Mouse (Mus musculus) embryonic facial prominence, embryonic 11.5 days (tissue): ENCODE measurements around the gene Mamld1. TPM values are rescaled to one million over a fixed set of nuclear protein-coding genes. Genes with fewer than 3 reads are reported as not detected.
"Not testable (repeated sequence)": the region's sequence is repeated elsewhere in the genome, so short reads cannot be mapped to it uniquely, and the experiment has no call there.

Experiments used
- ATAC-seq: fragments of 200-750 bp; cut with Nextera tagmentation; replicated peaks from 2 replicates; pipeline ENCODE4 v1.8.0; 2017; ENCODE audit warnings: low read depth; ENCODE audit not compliant: insufficient number of reproducible peaks, low FRiP score, low TSS enrichment
- DNase-seq: peaks from one replicate; pipeline ENCODE4 v3.0.0-alpha.2; 2015; ENCODE audit warnings: low spot score
- H3K27ac ChIP-seq: fragments of 300-500 bp; sonication (generic); replicated peaks from 2 replicates; pipeline ENCODE4 v1.5.1; 2014; ENCODE audit warnings: mild to moderate bottlenecking, low read depth, low read length, control low read depth
- H3K27me3 ChIP-seq: fragments of 300-500 bp; sonication (generic); 2 replicates; pipeline ENCODE4 v1.6.1; 2014; ENCODE audit warnings: mild to moderate bottlenecking, low read length, moderate library complexity, mixed read lengths; ENCODE audit not compliant: control insufficient read depth, insufficient read depth
- H3K36me3 ChIP-seq: fragments of 300-500 bp; sonication (generic); replicated peaks from 2 replicates; pipeline ENCODE4 v1.6.1; 2014; ENCODE audit warnings: low read depth, mild to moderate bottlenecking, low read length, moderate library complexity, mixed read lengths; ENCODE audit not compliant: control insufficient read depth, insufficient read depth
- H3K4me1 ChIP-seq: fragments of 300-500 bp; sonication (generic); 2 replicates; pipeline ENCODE4 v1.6.1; 2014; ENCODE audit warnings: low read length, mixed read lengths; ENCODE audit not compliant: control insufficient read depth, insufficient read depth
- H3K4me2 ChIP-seq: fragments of 300-500 bp; sonication (generic); 2 replicates; pipeline ENCODE4 v1.6.1; 2014; ENCODE audit warnings: low read depth, mild to moderate bottlenecking, control low read depth, low read length, moderate library complexity
- H3K4me3 ChIP-seq: fragments of 300-500 bp; sonication (generic); 2 replicates; pipeline ENCODE4 v1.5.1; 2014; ENCODE audit warnings: low read depth, low read length, control low read depth
- H3K9ac ChIP-seq: fragments of 300-500 bp; sonication (generic); replicated peaks from 2 replicates; pipeline ENCODE4 v1.6.1; 2014; ENCODE audit warnings: mild to moderate bottlenecking, control low read depth, low read length
- H3K9me3 ChIP-seq: fragments of 300-500 bp; sonication (generic); replicated peaks from 2 replicates; pipeline ENCODE4 v1.6.1; 2016; ENCODE audit warnings: mild to moderate bottlenecking, low read length, inconsistent platforms, mixed read lengths; ENCODE audit not compliant: control insufficient read depth
- WGBS: fragments of 180-500 bp; shearing (Covaris S2); extraction: QIAGEN DNeasy Blood & Tissue Kit; methylation state at CpG from one replicate; pipeline ENCODE4 v1.1.7; 2014; 5-methylcytosine and 5-hydroxymethylcytosine counted together
- polyA plus RNA-seq: library from polyadenylated mRNA; unstranded; fragments of >200 nt; fragmentation: Nextera tagmentation; extraction: Ambion mirVana; gene quantifications from 2 replicates; pipeline ENCODE4 v1.2.1, GENCODE M21; 2014

The Mamld1 gene
- 2.7 and 3.3 TPM in 2 replicates for polyA plus RNA-seq

GRCm38 (mm10) chrX:71049864-71050576, at the start of gene Mamld1:
Gene Mamld1, plus strand, starts transcription at chrX:71050256.
- WGBS: 21% methylated on average over 37 of the region's 50 CpGs
- Histone ChIP-seq H3K4me1 (no peaks in the 10 kb centered on the region), H3K4me3 (peak within 1 kb of the TSS; percentile 39), H3K36me3 (no peaks in the 10 kb centered on the region), H3K4me2 (peak within 1 kb of the TSS; percentile 76), H3K27ac (no peak within 1 kb of the TSS), H3K9me3 (no peaks in the 10 kb centered on the region), H3K27me3 (peaks cover 10% of the 10 kb centered on the region), H3K9ac (peak within 1 kb of the TSS; percentile 50)
- peak; percentile 46 for DNase-seq
- 0 out of 2 replicates have a peak, but pooled peaks have one; percentile 58 for ATAC-seq

DNA sequence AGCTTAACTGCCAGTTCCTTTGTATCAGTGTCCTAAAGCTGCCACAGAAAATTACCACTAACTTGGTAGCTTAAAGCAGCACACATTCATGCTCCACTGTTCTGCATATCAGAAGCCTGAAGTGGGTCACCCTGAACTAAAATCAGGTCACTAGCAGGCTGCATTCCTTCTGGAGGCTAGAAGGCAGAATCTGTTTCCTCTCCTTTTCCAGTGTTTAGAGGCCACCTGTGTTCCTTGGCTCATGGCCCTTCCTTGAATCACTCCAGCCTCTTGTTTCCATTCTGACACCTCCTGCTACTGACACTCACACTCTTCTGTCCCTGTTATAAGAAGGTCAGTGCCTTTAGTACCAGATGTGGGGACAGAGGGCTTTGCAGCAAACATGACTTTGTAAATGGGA, 25.3 kb upstream of the Mamld1 start:
- Histone ChIP-seq H3K4me2 (no peak overlapping the region), H3K9me3 (no peaks in the 10 kb centered on the region), H3K27ac (no peak overlapping the region), H3K4me1 (no peaks in the 10 kb centered on the region), H3K27me3 (no peaks in the 10 kb centered on the region), H3K9ac (no peak overlapping the region), H3K36me3 (no peaks in the 10 kb centered on the region), H3K4me3 (no peak overlapping the region)
- DNase-seq (no peak), ATAC-seq (no peak)

- Histone ChIP-seq H3K9ac (no peak overlapping the region), H3K27me3 (no peaks in the 10 kb centered on the region), H3K9me3 (no peaks in the 10 kb centered on the region), H3K27ac (no peak overlapping the region), H3K4me3 (no peak overlapping the region), H3K4me2 (no peak overlapping the region), H3K4me1 (no peaks in the 10 kb centered on the region), H3K36me3 (no peaks in the 10 kb centered on the region)
- DNase-seq (no peak), ATAC-seq (no peak)
- WGBS: 83% methylated on average over 4 of the region's 4 CpGs
Measured at GRCm38 (mm10) chrX:71028007-71028406, 22.0 kb upstream of the Mamld1 start.

DNA sequence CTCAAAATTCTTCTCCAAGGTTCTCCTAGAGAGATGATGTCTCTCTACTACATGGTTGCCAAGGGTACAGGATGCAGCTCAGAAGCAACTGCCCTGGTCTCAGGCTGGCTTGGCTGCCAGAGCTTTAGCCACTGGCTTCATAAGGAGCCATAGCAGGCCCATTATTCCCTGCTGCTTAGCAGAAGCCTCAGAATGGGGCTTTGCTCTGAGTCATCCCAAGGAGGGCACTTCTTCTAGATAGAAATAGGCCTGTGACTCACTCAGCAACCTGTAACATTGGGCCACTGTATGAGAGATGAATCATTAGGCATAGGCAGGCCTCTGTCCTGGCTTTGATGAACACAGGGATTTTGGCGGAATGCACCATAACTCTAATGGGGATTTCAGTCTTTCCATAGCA, 21.1 kb upstream of the Mamld1 start:
- not testable (repeated sequence) for H3K27ac ChIP-seq, H3K27me3 ChIP-seq, H3K4me3 ChIP-seq, ATAC-seq, H3K9ac ChIP-seq, DNase-seq, H3K9me3 ChIP-seq, H3K36me3 ChIP-seq, H3K4me2 ChIP-seq, H3K4me1 ChIP-seq
- 93% methylated on average over 1 of the region's 1 CpGs for WGBS

DNA sequence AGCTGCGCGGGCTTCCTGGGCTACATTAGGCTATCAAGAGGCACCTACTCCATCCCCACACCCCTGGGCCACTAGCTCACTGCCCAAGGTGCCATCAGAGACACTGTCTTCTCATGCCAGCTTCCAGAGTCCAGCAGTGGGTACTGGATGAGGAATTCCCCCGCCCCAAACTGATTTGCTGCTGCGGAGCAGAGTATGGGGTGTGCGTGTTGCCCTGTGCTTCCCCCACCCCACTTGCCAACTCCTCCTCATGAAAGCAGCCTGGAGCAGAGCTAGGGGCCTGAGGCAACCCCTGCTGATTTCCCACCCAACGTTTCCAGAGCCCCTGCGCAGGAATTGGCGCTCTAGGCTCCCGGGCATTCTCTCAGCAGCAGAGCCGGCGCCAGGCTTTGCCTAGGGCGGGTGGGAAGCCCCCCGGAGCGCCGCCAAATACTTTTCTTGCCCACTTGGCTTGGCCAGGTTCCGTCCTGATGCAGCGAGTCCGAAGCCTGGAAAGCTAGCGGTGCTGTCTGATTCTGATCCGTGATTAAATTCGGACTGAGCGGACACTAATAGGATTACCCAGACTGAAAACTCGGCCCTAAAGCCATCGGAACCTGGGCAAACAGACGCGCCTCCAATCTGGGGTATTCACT, 738 bp downstream of the Mamld1 start:
- 22% methylated on average over 26 of the region's 26 CpGs for WGBS
- H3K4me2 ChIP-seq: peak overlapping the region; percentile 76
- no peaks in the 10 kb centered on the region for H3K4me1 ChIP-seq
- H3K4me3 ChIP-seq: peak overlapping the region; percentile 39
- peaks cover 10% of the 10 kb centered on the region for H3K27me3 ChIP-seq
- H3K27ac ChIP-seq: no peak overlapping the region
- H3K36me3 ChIP-seq: no peaks in the 10 kb centered on the region
- no peak for ATAC-seq
- peak overlapping the region; percentile 44 for H3K9ac ChIP-seq
- no peaks in the 10 kb centered on the region for H3K9me3 ChIP-seq
- DNase-seq: peak; percentile 5

- H3K9me3 ChIP-seq: no peaks in the 10 kb centered on the region
- H3K36me3 ChIP-seq: no peaks in the 10 kb centered on the region
- ATAC-seq (peak; percentile 76), DNase-seq (peak; percentile 33)
- peak overlapping the region; percentile 39 for H3K4me3 ChIP-seq
- peaks cover 10% of the 10 kb centered on the region for H3K27me3 ChIP-seq
- no peak overlapping the region for H3K27ac ChIP-seq
- WGBS: 28% methylated on average over 28 of the region's 30 CpGs
- H3K9ac ChIP-seq: peak overlapping the region; percentile 44
- no peaks in the 10 kb centered on the region for H3K4me1 ChIP-seq
- H3K4me2 ChIP-seq: peak overlapping the region; percentile 76
Measured at GRCm38 (mm10) chrX:71051361-71052114, 1.5 kb downstream of the Mamld1 start.

DNA sequence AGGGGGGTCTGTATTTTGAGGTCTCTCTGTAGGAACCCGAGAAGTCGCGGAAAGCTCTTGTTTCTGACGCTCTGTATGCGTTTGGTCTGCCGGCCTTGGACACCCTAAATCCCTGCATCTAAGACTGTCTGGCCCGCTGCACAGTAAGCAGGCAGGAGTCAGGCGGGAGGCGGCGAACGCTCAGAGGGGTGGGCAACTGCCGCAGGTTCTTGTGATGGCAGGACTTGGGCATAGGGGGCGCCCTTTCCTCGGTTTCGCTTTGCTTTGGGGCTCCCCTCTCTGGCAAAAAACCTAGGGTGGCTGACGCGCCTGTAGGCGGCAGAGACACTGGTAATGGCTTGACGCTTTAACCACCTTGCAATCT, 2.0 kb downstream of the Mamld1 start:
- Histone ChIP-seq H3K27me3 (peaks cover 10% of the 10 kb centered on the region), H3K4me3 (peak overlapping the region; percentile 39), H3K27ac (no peak overlapping the region), H3K36me3 (no peaks in the 10 kb centered on the region), H3K9me3 (no peaks in the 10 kb centered on the region), H3K9ac (peak overlapping the region; percentile 34; the same call in 1 of the 2 replicates), H3K4me1 (no peaks in the 10 kb centered on the region), H3K4me2 (peak overlapping the region; percentile 76)
- ATAC-seq (peak; percentile 78), DNase-seq (peak; percentile 65)
- 14% methylated on average over 19 of the region's 19 CpGs for WGBS
